Mouse (Mus musculus) cortical plate, adult 2 months (tissue): ENCODE measurements at regions not wholly inside any gene's neighbourhood (a gene's known extent, or its start where the extent isn't known, plus 50 kb on each side); places are given as distances from the start of the nearest gene placed in this dataset.

ENCODE experiments used
- CTCF ChIP-seq: fragments of 200-500 bp; IDR thresholded peaks from 2 replicates; pipeline ENCODE4 v1.5.1; 2011; ENCODE audit warnings: mild to moderate bottlenecking, control low read depth, low read length; ENCODE audit not compliant: insufficient read depth; ENCODE audit errors: extremely low read depth
- POLR2A ChIP-seq: fragments of 200-500 bp; IDR thresholded peaks from 2 replicates; pipeline ENCODE4 v1.6.1; 2011; ENCODE audit warnings: mild to moderate bottlenecking, low read length, control low read depth; ENCODE audit not compliant: insufficient read depth; ENCODE audit errors: extremely low read depth

GRCm38 (mm10) chr16:93110912-93111311, 285.0 kb upstream of the Runx1 start:
- TF ChIP-seq CTCF (no peak), POLR2A (no peak)
